Mouse (Mus musculus) bone marrow, adult 2 months (tissue): ENCODE measurements around the gene Pakap.

Experiments
- CTCF ChIP-seq: fragments of 200-500 bp; IDR thresholded peaks from 2 replicates; pipeline ENCODE4 v1.5.1; 2011; ENCODE audit warnings: low read length, control low read depth; ENCODE audit not compliant: control insufficient read depth, insufficient read depth
- POLR2A ChIP-seq: fragments of 200-500 bp; IDR thresholded peaks from 2 replicates; pipeline ENCODE4 v1.6.1; 2011; ENCODE audit warnings: low read depth, mild to moderate bottlenecking, control low read depth, low read length, borderline replicate concordance; ENCODE audit not compliant: control insufficient read depth

GRCm38 (mm10) chr4:57861856-57862255 is 293.9 kb downstream of the Pakap start:
- TF ChIP-seq POLR2A (no peak), CTCF (no peak)
